Comparison of ENCODE assay signal across 12 mouse cellular contexts in genomic region chr17:66756500-66756899, GRCm38 (mm10).
DNase-seq lines count a peak whose midpoint lies in the region; ATAC-seq lines count a peak whose summit lies in the region.
"Had no signal": no experiment of that assay in that cellular context is flagged by ENCODE, and none has a peak within 500 bp of the region (broad histone marks: within the 10 kb centered on the region; RNA-seq: fewer than 3 reads in every experiment).

No protein-coding gene starts in this region.

- no peak overlapping the region for H3K4me3 ChIP-seq in kidney, embryonic 15.5 days (replicated peaks)
- H3K4me3 ChIP-seq in limb, embryonic 15.5 days = 0 out of 2 replicates have a peak overlapping the region, but pooled peaks have one; percentile 15

- ATAC-seq in kidney, embryonic 15.5 days (replicated peaks; ENCODE audit: low FRiP score) = no peak
- no peak for ATAC-seq in limb, embryonic 15.5 days (ENCODE audit: insufficient number of reproducible peaks, low FRiP score, low TSS enrichment, low read depth)
- no peak for ATAC-seq in megakaryocyte progenitor cell, adult 5-6 weeks (replicated peaks; ENCODE audit: poor library complexity)

- peak overlapping the region; percentile 70 for H3K27ac ChIP-seq in kidney, embryonic 15.5 days
- H3K27ac ChIP-seq in limb, embryonic 15.5 days = no peak overlapping the region; the same call in 1 of the 2 replicates

- no peak for DNase-seq in kidney, postnatal 14 days
- DNase-seq in retina, postnatal 1 day = peak; percentile 34
- no peak for DNase-seq in retina, embryonic 14.5 days (ENCODE audit: low spot score)
- DNase-seq in frontal cortex, adult 2 months (ENCODE audit: extremely low spot score in 1 of 2, low spot score in 1 of 2) = no peak
- no peak for DNase-seq in right cerebral cortex, postnatal 14 days
- DNase-seq: gastrocnemius, postnatal 36 days; kidney, adult 11 months; lung, postnatal 14 days; right cerebral cortex, postnatal 25 days had no signal

- WGBS in kidney, embryonic 15.5 days = 57% methylated on average over 9 of the region's 9 CpGs
- WGBS in limb, embryonic 15.5 days = 42% methylated on average over 9 of the region's 9 CpGs

- H3K36me3 ChIP-seq in kidney, embryonic 15.5 days = peaks cover 3% of the 10 kb centered on the region
- H3K36me3 ChIP-seq in limb, embryonic 15.5 days = peaks cover 6% of the 10 kb centered on the region; the same call in 1 of the 2 replicates

- H3K27me3 ChIP-seq in kidney, embryonic 15.5 days = no peaks in the 10 kb centered on the region
- peaks cover 17% of the 10 kb centered on the region for H3K27me3 ChIP-seq in limb, embryonic 15.5 days

- H3K9me3 ChIP-seq in kidney, embryonic 15.5 days (replicated peaks) = no peaks in the 10 kb centered on the region
- H3K9me3 ChIP-seq in limb, embryonic 15.5 days = no peaks in the 10 kb centered on the region

- H3K4me2 ChIP-seq in kidney, embryonic 15.5 days = peak overlapping the region; percentile 43
- peak overlapping the region; percentile 38 for H3K4me2 ChIP-seq in limb, embryonic 15.5 days

- no peak overlapping the region for H3K9ac ChIP-seq in kidney, embryonic 15.5 days
- no peak overlapping the region for H3K9ac ChIP-seq in limb, embryonic 15.5 days

- peaks cover 32% of the 10 kb centered on the region for H3K4me1 ChIP-seq in kidney, embryonic 15.5 days
- H3K4me1 ChIP-seq in limb, embryonic 15.5 days = peaks cover 16% of the 10 kb centered on the region
